Mouse (Mus musculus) T-helper 2 cell (primary cell): ENCODE measurements around the gene Clcf1.

Source experiments
- in situ Hi-C: fragments of 300-600 bp; cut with MboI, MseI; formaldehyde crosslinking; loops from one replicate; pipeline ENCODE4 v1.15.1; 2025; ENCODE audit warnings: high pct_unique_total_duplicates

Gene Clcf1

DNA sequence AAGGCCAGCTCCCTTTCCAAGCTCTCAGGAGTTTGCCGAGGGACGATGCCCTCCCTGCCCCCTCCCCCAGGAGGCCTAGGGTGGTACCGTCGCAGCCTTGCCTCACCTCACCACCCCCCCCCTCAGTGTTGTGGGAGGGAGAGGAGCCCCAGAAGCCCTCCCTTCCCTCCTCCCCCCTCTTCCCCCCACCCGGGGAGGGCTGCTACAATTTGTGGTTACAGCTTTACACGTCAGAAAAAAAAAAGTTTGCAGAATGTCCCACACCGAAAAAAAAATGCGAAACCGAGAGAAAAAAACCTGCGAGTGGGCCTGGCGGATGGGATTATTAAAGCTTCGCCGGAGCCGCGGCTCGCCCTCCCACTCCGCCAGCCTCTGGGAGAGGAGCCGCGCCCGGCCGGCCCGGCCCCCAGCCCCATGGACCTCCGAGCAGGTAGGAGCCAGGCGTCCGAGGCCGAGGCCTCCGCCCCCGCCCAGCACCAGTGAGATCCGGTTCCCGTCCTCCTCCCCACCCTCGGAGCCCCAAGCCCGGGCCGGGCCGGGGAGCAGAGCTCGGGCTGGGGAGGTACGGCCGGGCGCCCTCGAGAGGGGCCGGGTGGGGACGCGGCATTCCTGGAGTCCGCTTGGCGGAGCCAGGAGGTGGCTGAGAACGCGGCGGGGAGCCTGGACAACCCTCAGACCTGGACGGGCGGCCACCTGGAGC, at the start of gene Clcf1, which contains the start of gene AC109138.7:
Gene Clcf1 (plus strand): TSS at position 168 of the 700 bp plus-strand sequence.
Gene AC109138.7 (plus strand): TSS at position 287 of the 700 bp plus-strand sequence.
- in situ Hi-C loops = no loop called here

DNA sequence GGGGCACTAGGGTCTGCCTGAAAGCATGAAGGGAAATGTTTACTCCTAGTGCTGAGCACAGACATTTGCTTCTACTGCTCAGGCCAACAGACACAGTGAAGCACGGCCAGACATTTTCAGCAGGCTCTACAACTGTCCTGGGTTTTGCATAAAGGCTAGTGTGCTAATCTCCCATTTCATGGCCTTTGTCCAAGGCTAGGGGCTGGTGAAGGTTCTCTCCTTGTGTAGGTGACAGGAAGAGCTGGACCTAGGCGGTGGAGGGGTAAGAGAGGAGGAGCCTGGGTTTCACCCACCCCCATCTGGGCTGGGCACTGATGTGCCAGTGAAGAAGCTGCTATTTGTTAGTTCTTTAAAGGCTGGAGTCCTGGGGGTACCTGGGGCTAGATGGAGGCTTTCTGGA, 49.3 kb upstream of the Clcf1 start:
- in situ Hi-C loops = loop anchor here (5.0 kb wide), 1 partner anchor 52 kb away; no protein-coding TSS in a partner anchor

DNA sequence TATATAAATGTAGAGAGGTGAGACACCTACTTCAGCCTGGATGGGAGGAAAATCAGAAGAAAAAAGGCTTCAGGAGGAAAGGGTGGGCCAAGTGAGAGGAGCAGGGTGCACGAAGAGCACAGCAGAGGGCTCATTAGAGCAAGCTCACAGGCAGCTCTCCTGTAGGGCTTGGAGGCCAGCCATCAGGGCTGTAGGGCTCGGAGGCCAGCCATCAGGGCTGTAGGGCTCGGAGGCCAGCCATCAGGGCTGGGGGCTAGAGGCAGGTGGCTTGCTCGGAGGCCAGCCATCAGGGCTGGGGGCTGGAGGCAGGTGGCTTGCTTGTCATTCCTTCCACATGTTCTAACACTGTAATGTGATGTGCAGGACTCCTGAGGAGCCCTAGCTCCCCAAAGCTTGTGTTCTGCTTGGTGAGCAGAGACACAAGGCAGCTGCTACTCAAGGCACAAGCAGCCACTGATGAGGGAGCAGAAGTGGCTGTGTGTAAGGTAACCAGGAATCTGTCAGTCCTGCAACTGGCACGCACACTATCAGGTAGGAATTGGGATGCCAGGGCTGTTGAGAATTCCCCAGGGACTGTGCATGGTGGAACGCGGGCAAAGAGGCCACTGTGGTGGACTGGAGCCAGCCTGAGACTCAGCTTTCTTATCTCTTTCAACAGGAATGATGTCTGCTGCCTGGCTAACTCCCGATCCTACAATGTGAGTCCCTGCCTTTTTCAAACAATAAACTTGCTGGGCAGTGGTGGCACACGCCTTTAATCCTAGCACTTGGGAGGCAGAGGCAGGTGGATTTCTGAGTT, 47.2 kb upstream of the Clcf1 start:
- in situ Hi-C loops = no loop called here

DNA sequence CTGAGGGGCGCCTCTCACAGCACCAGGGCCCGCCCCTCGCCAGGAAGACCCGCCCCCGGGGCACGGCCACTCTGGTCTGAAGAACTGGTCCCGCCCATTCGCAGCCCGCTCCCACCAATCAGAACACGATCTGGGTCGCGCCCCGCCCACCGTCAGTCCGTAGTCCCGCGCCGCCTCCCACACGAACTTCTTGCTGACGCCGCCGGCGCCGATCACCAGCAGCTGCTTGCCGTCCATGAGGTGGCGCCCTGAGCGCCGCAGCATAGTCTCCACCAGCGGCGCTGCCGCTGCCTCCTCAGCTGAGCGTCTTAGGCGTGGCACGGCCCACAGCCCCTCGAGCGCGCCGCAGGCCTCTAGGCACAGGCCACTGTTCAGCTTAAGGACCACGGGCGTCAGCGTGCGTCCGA, 44.7 kb upstream of the Clcf1 start:
- in situ Hi-C loops = no loop called here

DNA sequence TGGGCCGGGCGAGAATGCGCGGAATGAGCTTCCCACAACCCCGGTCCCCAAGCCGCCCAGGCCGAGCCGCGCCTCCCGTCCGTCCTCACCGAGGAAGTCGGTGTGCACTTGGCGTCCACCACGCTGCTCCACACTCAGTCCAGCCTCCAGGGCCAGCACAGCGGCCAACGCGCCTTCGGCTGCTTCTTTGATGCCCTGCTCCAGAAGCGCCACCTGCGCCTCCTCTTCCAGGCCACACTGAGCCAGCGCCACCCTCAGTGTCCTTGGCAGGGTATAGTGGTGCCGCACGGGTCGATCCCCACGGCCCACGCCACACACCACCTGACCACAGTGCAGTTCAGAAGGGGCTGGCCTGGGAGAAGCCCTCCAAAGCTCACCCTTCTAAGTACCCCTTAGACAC, 44.2 kb upstream of the Clcf1 start:
- in situ Hi-C loops = no loop called here

DNA sequence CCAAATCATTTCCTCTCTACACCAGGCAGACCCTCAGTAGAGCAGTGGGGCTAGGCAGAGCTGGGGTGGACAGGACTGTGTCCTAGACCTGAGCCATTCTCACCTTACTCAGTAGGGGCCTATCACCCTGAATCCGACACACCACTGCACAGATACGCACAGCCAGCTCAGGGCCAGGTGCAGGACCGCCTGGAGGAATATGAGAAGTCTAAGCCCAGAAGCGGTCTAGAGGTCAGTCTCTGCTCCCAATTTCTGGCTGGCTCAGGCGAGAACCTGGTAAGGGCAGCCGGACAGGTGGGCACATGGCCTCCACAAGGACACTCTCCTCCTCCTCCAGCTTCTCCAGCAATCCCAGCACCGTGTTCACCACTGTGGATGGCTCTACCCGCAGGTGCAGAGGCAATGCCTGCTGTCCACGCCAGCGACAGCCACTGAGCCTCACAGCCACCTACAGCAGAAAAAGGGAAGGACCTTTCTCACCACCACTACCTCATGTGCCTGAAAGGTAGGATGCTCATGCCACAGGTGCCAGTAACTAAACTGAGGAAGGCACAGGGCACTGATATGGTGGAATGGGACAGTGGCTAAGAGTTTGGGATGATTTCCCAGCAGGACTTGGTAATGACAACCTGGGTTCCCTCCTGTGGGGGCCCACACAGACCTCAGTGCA, 43.2 kb upstream of the Clcf1 start:
- in situ Hi-C loops = no loop called here

DNA sequence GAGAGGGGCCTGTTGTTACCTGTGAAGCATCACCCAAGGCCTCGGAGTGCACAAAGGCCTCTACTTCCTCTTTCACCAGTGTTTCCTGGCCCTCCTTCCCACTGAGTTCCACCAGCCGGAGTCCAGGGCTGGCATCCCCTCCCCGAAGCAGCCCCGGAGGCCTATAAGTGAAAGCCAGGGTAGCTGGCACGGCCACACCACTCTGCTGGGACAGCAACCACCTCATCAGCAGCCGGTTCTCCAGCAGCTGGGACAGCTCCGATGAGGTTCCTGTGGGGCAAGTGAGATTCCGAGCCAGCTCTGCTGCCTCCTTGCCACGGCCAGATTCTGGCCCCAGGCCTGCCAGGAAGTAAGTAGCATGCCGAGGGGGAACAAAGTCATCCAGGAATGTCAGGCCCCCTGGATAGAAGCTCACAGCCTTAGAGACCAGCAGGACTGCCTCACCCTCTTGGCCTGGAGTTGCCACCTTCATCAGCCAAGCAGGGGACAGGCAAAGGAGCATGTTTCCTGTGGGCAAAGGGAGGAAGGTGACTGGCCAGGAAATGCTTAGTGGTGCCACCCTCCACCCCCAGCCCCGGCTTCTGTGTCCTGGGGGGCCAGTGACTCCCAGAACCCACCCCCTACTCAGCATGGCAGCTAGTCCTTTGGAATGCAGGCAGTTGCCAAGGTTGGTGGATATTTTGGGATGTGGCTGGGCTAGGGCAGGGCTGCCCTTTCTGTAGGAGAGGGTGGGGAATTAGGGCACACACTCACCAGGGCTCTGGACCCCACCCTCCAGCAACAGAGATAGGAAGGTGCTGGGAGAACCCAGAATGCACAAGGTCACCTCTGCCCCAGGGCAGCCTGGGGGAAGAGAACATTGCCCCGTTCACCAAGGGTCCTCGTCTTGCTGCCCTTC, 42.4 kb upstream of the Clcf1 start:
- in situ Hi-C loops = no loop called here

DNA sequence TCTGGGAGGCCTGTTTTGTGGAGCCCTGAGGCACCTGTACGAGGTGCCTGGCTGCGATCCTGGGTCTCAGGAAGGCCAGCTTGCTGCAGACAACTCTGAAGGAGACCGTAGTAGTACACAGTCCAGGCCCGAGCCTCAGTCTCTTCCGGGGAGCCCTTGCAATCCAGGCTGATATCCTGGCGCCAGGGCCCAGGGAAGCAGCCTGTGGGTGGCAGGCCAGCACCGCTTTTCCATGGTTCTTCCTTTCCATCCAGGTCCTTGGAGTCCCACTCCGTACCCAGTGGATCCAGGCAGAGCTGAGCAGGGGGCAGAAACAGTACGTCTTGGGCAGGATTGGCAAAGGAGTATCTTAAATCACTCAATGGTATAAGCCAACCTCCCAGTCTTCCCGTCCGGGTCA, 41.1 kb upstream of the Clcf1 start:
- in situ Hi-C loops = no loop called here

DNA sequence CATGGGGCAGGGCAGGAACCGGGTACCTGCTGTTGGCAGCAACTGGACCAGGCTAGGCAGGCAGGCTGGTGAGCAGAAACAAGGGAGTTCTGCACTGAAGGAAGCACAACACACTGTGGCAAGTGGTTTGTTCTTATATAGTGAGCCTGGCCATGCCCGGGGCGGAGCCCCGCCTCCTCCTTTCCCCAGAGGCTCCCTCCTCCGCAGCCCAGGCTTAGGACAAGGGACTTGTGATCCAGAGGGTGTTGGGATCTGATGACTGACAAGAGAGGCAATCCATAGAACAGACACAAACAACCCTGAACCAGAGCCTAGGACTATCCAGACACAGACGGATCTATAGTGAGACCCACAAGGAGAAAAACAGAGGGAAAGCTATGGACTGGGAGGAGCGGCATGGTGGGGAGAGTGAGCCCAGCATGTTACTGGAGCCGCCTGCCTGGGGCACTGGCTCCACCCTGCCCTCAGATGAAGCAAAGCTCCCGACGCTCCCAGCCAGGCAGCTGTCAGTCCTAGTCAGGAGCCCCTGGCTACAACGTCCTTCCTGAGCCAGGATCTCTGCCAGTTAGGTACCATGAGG, 38.6 kb upstream of the Clcf1 start, which contains the start of gene Carns1:
Gene Carns1 (minus strand): TSS at position 112 of the 580 bp plus-strand sequence.
- in situ Hi-C loops = no loop called here

DNA sequence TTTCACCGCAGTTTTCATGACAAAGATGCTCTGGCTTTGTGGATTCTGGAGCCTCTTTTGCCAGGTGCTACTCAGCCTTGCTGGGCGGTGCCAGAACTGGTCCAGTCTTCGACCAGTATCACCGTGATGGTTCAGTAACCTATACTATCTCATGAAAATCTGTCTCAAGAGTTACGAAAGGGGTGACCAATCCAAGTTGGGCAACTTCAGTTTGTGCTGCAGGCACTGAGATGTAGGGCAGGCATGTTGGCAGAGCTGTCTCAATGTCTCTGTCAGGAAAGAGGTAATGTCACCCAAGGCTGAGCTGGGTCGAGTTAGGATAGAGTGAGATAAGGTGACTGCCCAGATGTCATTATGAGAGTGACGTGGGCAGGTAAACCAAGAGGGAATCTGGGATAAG, 33.6 kb upstream of the Clcf1 start:
- in situ Hi-C loops = no loop called here

DNA sequence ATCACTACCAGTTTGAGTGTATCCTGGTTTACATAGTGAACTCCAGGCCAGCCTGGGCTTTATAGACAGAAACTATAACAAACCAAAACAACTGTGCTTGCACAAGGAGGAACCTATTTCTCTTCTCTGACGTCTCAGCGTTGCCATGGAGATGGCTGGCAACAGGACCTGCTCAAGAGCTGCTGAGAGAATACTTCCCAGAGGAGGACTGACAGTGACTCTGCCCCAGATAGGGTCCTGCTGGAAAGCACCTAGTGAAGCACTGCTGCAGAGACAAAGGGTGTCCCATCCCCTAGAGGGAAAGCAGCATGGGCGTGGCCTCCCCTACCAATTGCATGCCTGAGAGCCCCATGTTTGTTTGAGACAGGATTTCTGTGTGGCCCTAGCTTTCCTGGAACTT, 32.1 kb upstream of the Clcf1 start:
- in situ Hi-C loops = no loop called here

DNA sequence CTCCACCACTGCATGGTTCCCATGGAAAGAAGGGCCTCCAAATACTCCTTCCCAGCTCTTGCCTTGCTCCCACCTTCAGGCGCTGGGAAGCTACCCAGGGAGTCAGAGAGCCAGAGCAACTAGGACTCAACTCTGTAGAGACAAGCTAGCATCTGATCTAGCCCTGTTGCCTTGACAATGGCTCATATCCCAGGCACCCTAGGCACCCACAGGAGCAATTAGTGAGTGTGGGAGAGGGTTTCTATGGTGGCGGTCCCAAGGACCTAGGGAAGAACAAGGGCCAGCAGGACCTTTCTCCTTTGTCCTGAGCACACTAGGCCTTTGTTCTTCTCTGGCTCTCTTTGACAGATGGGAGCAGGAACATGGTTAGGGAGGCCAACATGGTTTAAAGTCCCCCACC, 30.3 kb upstream of the Clcf1 start:
- in situ Hi-C loops = no loop called here

DNA sequence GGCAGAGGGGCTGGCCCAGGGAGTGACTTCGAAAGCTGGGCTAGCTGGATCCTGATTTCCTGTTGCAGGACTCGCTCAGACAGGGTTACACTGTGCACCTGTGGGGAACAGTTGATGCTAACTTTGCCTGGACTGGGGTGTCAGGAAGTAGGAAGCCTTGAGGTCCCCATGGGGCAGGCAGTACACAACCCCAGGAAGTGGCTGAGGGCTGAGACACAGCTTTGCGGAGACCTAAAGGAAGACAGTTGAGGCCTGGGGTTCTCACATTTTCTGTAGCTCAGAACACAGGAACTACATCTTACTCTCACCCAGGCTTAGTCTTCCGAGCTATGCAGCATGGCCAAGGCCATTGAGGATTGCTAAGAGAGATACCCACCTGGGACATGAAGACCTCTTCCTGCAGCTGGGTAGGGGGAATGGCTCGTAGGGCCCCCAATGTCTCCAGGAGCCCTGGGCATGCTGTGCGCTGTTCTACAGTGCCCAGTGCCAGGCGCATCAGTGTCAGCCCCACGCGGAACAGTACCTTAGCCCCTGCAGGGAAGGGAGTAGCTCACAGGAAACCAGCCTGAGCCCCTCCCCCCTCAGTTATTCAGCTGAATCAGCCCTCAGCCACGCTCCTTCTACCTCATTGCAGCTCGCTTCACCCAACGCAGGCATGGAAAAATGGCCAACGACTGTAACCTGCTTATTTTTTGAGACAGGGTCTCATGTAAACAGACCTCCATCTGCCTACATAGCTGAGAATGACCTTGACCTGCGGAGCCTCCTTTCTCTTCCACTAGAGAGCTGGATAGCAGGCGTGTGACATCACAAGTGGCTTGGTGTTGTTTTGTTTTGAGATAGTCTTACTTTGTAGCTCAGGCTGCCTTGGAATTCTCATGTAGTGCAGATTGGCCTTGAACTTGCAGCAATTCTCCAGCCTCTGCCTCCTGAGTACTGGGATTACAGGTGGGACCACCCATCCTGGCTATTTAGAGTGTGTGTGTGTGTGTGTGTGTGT, 28.8 kb upstream of the Clcf1 start:
- in situ Hi-C loops = no loop called here

DNA sequence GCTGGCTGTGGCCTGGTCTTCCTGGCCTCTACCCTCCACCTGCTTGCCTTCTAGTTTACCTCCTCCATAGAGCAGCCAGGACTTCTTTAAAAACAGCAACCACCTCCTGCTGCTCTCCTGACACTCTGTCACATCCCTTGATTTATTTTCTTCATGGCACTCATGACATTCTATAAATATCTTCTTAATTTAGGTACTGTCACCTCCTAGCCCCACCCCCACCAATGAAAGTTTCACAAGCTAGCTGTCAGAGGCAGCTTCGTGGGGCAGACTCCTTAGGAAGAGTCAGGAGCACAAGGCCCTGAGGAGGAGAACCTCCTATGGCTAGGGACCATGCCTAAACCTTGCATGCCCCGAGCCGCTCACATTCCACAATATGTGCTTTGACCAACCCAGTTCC, 26.7 kb upstream of the Clcf1 start:
- in situ Hi-C loops = no loop called here

DNA sequence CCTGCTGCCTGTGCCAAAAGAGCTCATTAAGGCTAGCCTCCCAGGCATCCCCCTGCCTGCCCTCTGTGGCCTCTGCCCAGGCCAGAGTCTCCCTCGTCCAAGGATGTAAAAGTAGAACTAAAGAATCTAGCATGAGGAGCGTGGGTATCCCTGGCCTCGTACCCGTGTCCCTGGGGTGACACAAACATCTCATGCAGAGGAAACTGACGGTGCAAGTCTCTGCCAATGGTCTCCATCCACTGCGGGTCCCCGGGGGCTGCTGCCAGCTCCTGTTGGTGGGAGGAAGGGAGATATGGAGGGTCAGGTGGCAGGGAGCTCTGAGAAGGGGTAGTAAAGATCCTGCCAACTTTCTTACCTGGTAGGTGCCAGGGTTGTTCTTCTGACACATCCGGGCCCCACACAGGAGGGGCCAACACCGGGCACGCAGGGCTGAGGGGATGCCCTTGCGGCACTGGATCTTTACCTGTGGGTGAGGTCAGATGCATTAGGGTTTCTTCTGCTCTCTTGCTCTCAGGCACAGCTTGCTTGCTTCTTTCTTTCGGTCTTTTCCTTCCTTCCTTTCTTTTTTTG, 24.9 kb upstream of the Clcf1 start:
- in situ Hi-C loops = no loop called here

DNA sequence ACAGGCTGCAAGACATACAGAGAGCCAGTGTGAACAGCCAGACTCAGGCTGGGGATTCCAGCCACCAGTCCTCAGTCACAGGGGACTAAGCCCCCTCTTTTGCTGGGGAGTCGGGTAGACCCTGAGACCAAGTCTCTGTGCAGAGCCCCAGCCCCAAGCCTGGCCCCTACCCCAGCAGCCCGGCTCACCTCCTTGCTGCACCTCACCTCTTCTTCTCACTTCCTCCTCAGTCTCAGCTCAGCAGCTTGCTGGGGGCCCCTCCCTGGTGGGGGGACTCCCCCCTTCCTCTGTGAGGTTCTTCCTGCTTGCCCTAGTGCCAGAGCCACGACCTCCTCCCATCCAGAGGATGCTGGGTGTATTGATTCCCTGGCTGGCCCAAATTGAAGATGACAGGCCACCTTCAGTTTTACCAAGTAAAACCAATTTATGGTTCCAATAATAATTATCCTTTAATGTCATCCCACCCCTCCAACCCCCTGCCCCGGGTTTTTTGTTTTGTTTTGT, 23.2 kb upstream of the Clcf1 start, which contains the start of gene Tbc1d10c:
Gene Tbc1d10c (minus strand): TSS at position 454 of the 504 bp plus-strand sequence.
- in situ Hi-C loops = no loop called here

DNA sequence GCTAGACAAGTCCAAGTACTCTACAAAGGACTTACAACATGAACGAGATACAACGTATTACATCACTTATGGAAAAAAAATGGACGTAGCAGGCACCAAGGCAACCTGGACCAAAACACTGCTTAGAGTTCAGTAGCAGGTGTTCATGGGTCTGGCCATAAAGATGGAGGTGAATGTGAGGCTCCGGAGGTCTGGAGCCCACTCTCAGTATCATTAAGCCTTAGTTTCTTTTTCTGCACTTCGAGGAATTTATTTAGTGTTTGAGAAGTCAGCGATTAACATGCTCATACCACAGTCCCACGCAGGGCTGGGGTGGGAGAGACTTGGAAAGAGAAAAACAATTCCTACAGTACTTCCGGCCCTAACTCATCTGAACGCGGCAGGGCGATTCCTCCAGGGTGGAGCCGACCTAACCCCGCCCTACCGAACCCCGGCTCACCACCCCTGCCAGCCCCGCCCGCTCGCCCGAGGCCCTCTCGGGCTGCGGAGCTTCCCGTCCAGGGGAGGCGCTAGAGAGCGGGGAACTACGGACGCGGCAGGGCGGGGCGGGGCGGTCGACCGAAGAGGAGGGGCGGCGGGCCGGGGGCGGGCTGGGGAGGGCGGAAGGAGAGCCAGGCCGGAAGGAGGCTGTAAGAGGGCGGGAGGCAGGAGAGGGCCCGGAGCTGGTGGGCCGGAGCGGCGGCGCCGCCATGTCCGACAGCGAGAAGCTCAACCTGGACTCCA, 22.3 kb upstream of the Clcf1 start, which contains the start of gene Ppp1ca:
Gene Ppp1ca (plus strand): TSS at position 538 of the 723 bp plus-strand sequence.
- in situ Hi-C loops = no loop called here

DNA sequence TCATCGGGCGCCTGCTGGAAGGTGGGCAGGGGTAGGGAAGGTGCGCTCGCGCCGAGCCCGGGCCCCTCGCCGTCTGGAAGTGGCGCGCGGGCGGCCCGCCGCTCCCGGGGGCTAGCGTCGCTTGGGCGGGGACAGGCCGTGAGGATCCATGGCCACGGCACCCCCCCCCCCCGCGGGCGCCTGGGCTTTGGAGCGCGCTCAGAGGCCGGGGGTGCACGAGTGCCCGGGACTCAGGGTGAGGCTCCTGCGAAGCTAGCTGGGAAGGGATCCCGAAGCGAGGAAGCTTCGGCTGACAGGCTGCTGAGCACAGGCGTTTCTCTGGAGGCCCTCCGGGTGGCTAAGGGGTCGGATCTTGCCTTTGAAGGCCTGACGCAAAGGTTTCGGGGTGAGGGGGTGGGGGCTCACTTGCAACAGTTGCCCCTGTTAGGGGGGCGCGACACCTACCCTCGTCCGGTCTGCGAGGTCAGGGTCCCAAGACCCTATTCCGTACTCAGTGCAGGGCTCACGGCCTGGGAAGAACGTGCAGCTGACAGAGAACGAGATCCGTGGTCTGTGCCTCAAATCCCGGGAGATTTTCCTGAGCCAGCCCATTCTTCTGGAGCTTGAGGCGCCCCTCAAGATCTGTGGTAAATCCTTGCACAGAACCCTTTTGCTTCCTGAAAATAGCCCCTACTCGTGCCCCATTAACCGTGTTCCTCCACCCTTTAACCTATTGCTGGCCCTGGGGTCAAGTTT, 21.6 kb upstream of the Clcf1 start:
- in situ Hi-C loops = no loop called here
